Mouse (Mus musculus): ENCODE data around the gene Wipf3. TPM values are rescaled to one million over a fixed set of nuclear protein-coding genes. Genes with fewer than 3 reads are reported as not detected.

The Wipf3 gene
- polyA plus RNA-seq, 1 experiment, result 18.5 TPM

GRCm38 (mm10) chr6:54434171-54434570 is 4.8 kb downstream of the Wipf3 start:
- Histone ChIP-seq H3K4me1 (ENCODE audit: control insufficient read depth, insufficient read depth, low read length) (no peaks in the 10 kb centered on the region), H3K27ac (ENCODE audit: insufficient read depth, low read length) (no peak overlapping the region), H3K27me3 (ENCODE audit: control insufficient read depth, insufficient read depth, low read length, poor library complexity, severe bottlenecking) (no peaks in the 10 kb centered on the region), H3K9ac (ENCODE audit: low read depth, poor library complexity, severe bottlenecking) (no peak overlapping the region), H3K9me3 (replicated peaks; ENCODE audit: control insufficient read depth, insufficient read depth, low read length, poor library complexity, severe bottlenecking) (no peaks in the 10 kb centered on the region), H3K36me3 (ENCODE audit: control insufficient read depth, insufficient read depth, low read length, poor library complexity, severe bottlenecking) (no peaks in the 10 kb centered on the region), H3K4me3 (ENCODE audit: low read depth, low read length) (no peak overlapping the region)
- TF ChIP-seq CTCF (IDR thresholded peaks at IDR 0.05; ENCODE audit: low read depth, low read length), result no peak
- TF ChIP-seq EP300 (IDR thresholded peaks at IDR 0.05; ENCODE audit: insufficient read depth, low read depth, low read length), result no peak
- TF ChIP-seq POLR2A (IDR thresholded peaks at IDR 0.05; ENCODE audit: insufficient read depth, low read length), result no peak

GRCm38 (mm10) chr6:54435663-54436062 is 6.3 kb downstream of the Wipf3 start:
- Histone ChIP-seq H3K9ac (ENCODE audit: low read depth, poor library complexity, severe bottlenecking) (no peak overlapping the region), H3K9me3 (replicated peaks; ENCODE audit: control insufficient read depth, insufficient read depth, low read length, poor library complexity, severe bottlenecking) (no peaks in the 10 kb centered on the region), H3K36me3 (ENCODE audit: control insufficient read depth, insufficient read depth, low read length, poor library complexity, severe bottlenecking) (no peaks in the 10 kb centered on the region), H3K27ac (ENCODE audit: insufficient read depth, low read length) (no peak overlapping the region; the same call in 1 of the 2 replicates), H3K4me3 (ENCODE audit: low read depth, low read length) (no peak overlapping the region), H3K4me1 (ENCODE audit: control insufficient read depth, insufficient read depth, low read length) (no peaks in the 10 kb centered on the region), H3K27me3 (ENCODE audit: control insufficient read depth, insufficient read depth, low read length, poor library complexity, severe bottlenecking) (no peaks in the 10 kb centered on the region)
- TF ChIP-seq POLR2A (IDR thresholded peaks at IDR 0.05; ENCODE audit: insufficient read depth, low read length), result no peak
- no peak for TF ChIP-seq CTCF (IDR thresholded peaks at IDR 0.05; ENCODE audit: low read depth, low read length)
- no peak for TF ChIP-seq EP300 (IDR thresholded peaks at IDR 0.05; ENCODE audit: insufficient read depth, low read depth, low read length)

- no peak overlapping the region for H3K4me3 ChIP-seq (ENCODE audit: low read depth, low read length)
- TF ChIP-seq EP300 (IDR thresholded peaks at IDR 0.05; ENCODE audit: insufficient read depth, low read depth, low read length) (no peak), CTCF (IDR thresholded peaks at IDR 0.05; ENCODE audit: low read depth, low read length) (no peak), POLR2A (IDR thresholded peaks at IDR 0.05; ENCODE audit: insufficient read depth, low read length) (no peak)
- H3K9ac ChIP-seq (ENCODE audit: low read depth, poor library complexity, severe bottlenecking), result no peak overlapping the region
- H3K27me3 ChIP-seq (ENCODE audit: control insufficient read depth, insufficient read depth, low read length, poor library complexity, severe bottlenecking), result no peaks in the 10 kb centered on the region
- no peaks in the 10 kb centered on the region for H3K4me1 ChIP-seq (ENCODE audit: control insufficient read depth, insufficient read depth, low read length)
- H3K36me3 ChIP-seq (ENCODE audit: control insufficient read depth, insufficient read depth, low read length, poor library complexity, severe bottlenecking), result no peaks in the 10 kb centered on the region
- no peak overlapping the region; the same call in 1 of the 2 replicates for H3K27ac ChIP-seq (ENCODE audit: insufficient read depth, low read length)
- H3K9me3 ChIP-seq (replicated peaks; ENCODE audit: control insufficient read depth, insufficient read depth, low read length, poor library complexity, severe bottlenecking), result no peaks in the 10 kb centered on the region
Measured at GRCm38 (mm10) chr6:54436286-54436685, 6.9 kb downstream of the Wipf3 start.

- H3K4me1 ChIP-seq (ENCODE audit: control insufficient read depth, insufficient read depth, low read length), result no peaks in the 10 kb centered on the region
- H3K9me3 ChIP-seq (replicated peaks; ENCODE audit: control insufficient read depth, insufficient read depth, low read length, poor library complexity, severe bottlenecking), result no peaks in the 10 kb centered on the region
- H3K4me3 ChIP-seq (ENCODE audit: low read depth, low read length), result no peak overlapping the region
- no peaks in the 10 kb centered on the region for H3K36me3 ChIP-seq (ENCODE audit: control insufficient read depth, insufficient read depth, low read length, poor library complexity, severe bottlenecking)
- H3K27me3 ChIP-seq (ENCODE audit: control insufficient read depth, insufficient read depth, low read length, poor library complexity, severe bottlenecking), result no peaks in the 10 kb centered on the region
- TF ChIP-seq CTCF (IDR thresholded peaks at IDR 0.05; ENCODE audit: low read depth, low read length) (no peak), POLR2A (IDR thresholded peaks at IDR 0.05; ENCODE audit: insufficient read depth, low read length) (no peak), EP300 (IDR thresholded peaks at IDR 0.05; ENCODE audit: insufficient read depth, low read depth, low read length) (no peak)
- H3K27ac ChIP-seq (ENCODE audit: insufficient read depth, low read length), result no peak overlapping the region
- H3K9ac ChIP-seq (ENCODE audit: low read depth, poor library complexity, severe bottlenecking), result no peak overlapping the region
Measured at GRCm38 (mm10) chr6:54438510-54438909, 9.1 kb downstream of the Wipf3 start.

- Histone ChIP-seq H3K4me3 (ENCODE audit: low read depth, low read length) (no peak overlapping the region), H3K9me3 (replicated peaks; ENCODE audit: control insufficient read depth, insufficient read depth, low read length, poor library complexity, severe bottlenecking) (no peaks in the 10 kb centered on the region), H3K27ac (ENCODE audit: insufficient read depth, low read length) (no peak overlapping the region), H3K27me3 (ENCODE audit: control insufficient read depth, insufficient read depth, low read length, poor library complexity, severe bottlenecking) (no peaks in the 10 kb centered on the region), H3K9ac (ENCODE audit: low read depth, poor library complexity, severe bottlenecking) (no peak overlapping the region), H3K36me3 (ENCODE audit: control insufficient read depth, insufficient read depth, low read length, poor library complexity, severe bottlenecking) (no peaks in the 10 kb centered on the region), H3K4me1 (ENCODE audit: control insufficient read depth, insufficient read depth, low read length) (no peaks in the 10 kb centered on the region)
- no peak for TF ChIP-seq POLR2A (IDR thresholded peaks at IDR 0.05; ENCODE audit: insufficient read depth, low read length)
- no peak for TF ChIP-seq EP300 (IDR thresholded peaks at IDR 0.05; ENCODE audit: insufficient read depth, low read depth, low read length)
- no peak for TF ChIP-seq CTCF (IDR thresholded peaks at IDR 0.05; ENCODE audit: low read depth, low read length)
Measured at GRCm38 (mm10) chr6:54440658-54441057, 11.3 kb downstream of the Wipf3 start.

- no peak overlapping the region for H3K27ac ChIP-seq (ENCODE audit: insufficient read depth, low read length)
- H3K9me3 ChIP-seq (replicated peaks; ENCODE audit: control insufficient read depth, insufficient read depth, low read length, poor library complexity, severe bottlenecking), result no peaks in the 10 kb centered on the region
- no peaks in the 10 kb centered on the region for H3K4me1 ChIP-seq (ENCODE audit: control insufficient read depth, insufficient read depth, low read length)
- H3K36me3 ChIP-seq (ENCODE audit: control insufficient read depth, insufficient read depth, low read length, poor library complexity, severe bottlenecking), result no peaks in the 10 kb centered on the region
- no peaks in the 10 kb centered on the region for H3K27me3 ChIP-seq (ENCODE audit: control insufficient read depth, insufficient read depth, low read length, poor library complexity, severe bottlenecking)
- TF ChIP-seq CTCF (IDR thresholded peaks at IDR 0.05; ENCODE audit: low read depth, low read length) (no peak), POLR2A (IDR thresholded peaks at IDR 0.05; ENCODE audit: insufficient read depth, low read length) (no peak), EP300 (IDR thresholded peaks at IDR 0.05; ENCODE audit: insufficient read depth, low read depth, low read length) (no peak)
- no peak overlapping the region for H3K4me3 ChIP-seq (ENCODE audit: low read depth, low read length)
- H3K9ac ChIP-seq (ENCODE audit: low read depth, poor library complexity, severe bottlenecking), result no peak overlapping the region
Measured at GRCm38 (mm10) chr6:54443657-54444056, 14.3 kb downstream of the Wipf3 start.
